Mouse (Mus musculus) bone marrow macrophage, adult 2 months (primary cell): Measurements from ENCODE around the gene Plvap.

Experiments
- CTCF ChIP-seq: IDR thresholded peaks from 2 replicates; pipeline ENCODE4 v1.5.1; 2012; ENCODE audit warnings: low read depth, mild to moderate bottlenecking, low read length, moderate library complexity
- POLR2A ChIP-seq: IDR thresholded peaks from 2 replicates; pipeline ENCODE4 v1.6.1; 2012; ENCODE audit warnings: mild to moderate bottlenecking, low read depth, low read length, borderline replicate concordance

- TF ChIP-seq CTCF (no peak), POLR2A (no peak)
These were observed 23.1 kb downstream of the Plvap start for GRCm38 (mm10) chr8:71488454-71488853.
